Mouse (Mus musculus) kidney, adult 2 months (tissue): Measurements from ENCODE around the gene Cx3cr1. TPM values are rescaled to one million over a fixed set of nuclear protein-coding genes. Genes with fewer than 3 reads are reported as not detected.
A peak's percentile ranks its signal among the peaks of the same experiment; 100 is the strongest.

Source experiments
- DNase-seq: peaks from one replicate; pipeline ENCODE4 v3.0.0; 2021
- H3K27ac ChIP-seq: fragments of 200-500 bp; 2 replicates; pipeline ENCODE4 v1.5.1; 2012; ENCODE audit warnings: low read depth, low read length, control low read depth, inconsistent platforms; ENCODE audit not compliant: insufficient read depth
- H3K27me3 ChIP-seq: fragments of 200-500 bp; replicated peaks from 2 replicates; pipeline ENCODE4 v1.6.1; 2012; ENCODE audit warnings: mild to moderate bottlenecking, moderate library complexity, low read length, inconsistent platforms; ENCODE audit not compliant: control insufficient read depth, insufficient read depth
- H3K36me3 ChIP-seq: fragments of 200-500 bp; 2 replicates; pipeline ENCODE4 v1.6.1; 2012; ENCODE audit warnings: mild to moderate bottlenecking, moderate library complexity, low read length, inconsistent platforms; ENCODE audit not compliant: control insufficient read depth, insufficient read depth
- H3K4me1 ChIP-seq: fragments of 200-500 bp; 2 replicates; pipeline ENCODE4 v1.6.1; 2011; ENCODE audit warnings: low read length; ENCODE audit not compliant: control insufficient read depth, insufficient read depth
- H3K4me3 ChIP-seq: fragments of 200-500 bp; 2 replicates; pipeline ENCODE4 v1.5.1; 2011; ENCODE audit warnings: mild to moderate bottlenecking, low read depth, low read length, control low read depth; ENCODE audit not compliant: insufficient read depth
- CTCF ChIP-seq: fragments of 200-500 bp; conservative IDR thresholded peaks from 2 replicates; pipeline ENCODE4 v1.5.1; 2011; ENCODE audit warnings: low read depth, mild to moderate bottlenecking, control low read depth, low read length, moderate library complexity, mixed read lengths; ENCODE audit not compliant: insufficient read depth, insufficient read length
- POLR2A ChIP-seq: fragments of 200-500 bp; IDR thresholded peaks from one replicate; pipeline ENCODE4 v1.6.1; 2011; ENCODE audit warnings: low read depth, low read length, control low read depth
- WGBS: fragments of 180-500 bp; shearing (Covaris S2); methylation state at CpG from one replicate; pipeline ENCODE4 v1.1.7; 2018; 5-methylcytosine and 5-hydroxymethylcytosine counted together
- polyA plus RNA-seq: library from polyadenylated mRNA; depleted of rRNA; stranded (reverse); fragments of >200 nt; gene quantifications from 2 replicates; pipeline ENCODE4 v1.2.3, GENCODE M21; 2012; rRNA removed

Cx3cr1 gene
- polyA plus RNA-seq = 5.5 and 6.1 TPM in 2 replicates

DNA sequence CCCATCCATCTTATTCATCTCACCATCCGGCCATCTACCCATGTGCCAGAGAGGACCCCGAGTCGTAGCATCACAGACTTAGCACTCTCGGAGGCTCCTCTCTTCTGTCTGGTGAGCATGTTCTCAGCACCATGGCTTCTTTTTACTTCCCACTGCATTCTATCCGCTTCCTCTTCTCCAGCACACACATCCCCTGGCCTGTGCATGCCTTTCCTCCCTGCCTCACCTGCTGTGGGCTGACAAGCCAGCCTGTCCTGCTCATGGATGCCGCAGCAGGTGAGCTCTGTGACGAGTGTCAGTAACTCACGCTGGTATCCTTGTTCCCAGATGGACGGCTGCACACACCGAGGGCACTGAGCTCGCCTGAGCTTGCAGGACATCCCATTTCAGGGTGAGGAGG is at the start of gene Cx3cr1:
TSS of gene Cx3cr1 (minus strand) at position 101 of the 400 bp plus-strand sequence.
- no peaks in the 10 kb centered on the region for H3K36me3 ChIP-seq
- no peaks in the 10 kb centered on the region for H3K4me1 ChIP-seq
- no peak within 1 kb of the TSS for H3K27ac ChIP-seq
- no peaks in the 10 kb centered on the region for H3K27me3 ChIP-seq
- no peak for DNase-seq
- no peak for TF ChIP-seq CTCF
- TF ChIP-seq POLR2A = no peak
- no peak within 1 kb of the TSS for H3K4me3 ChIP-seq
- 84% methylated on average over 11 of the region's 11 CpGs for WGBS

- no peak for DNase-seq
- no peak overlapping the region for H3K27ac ChIP-seq
- no peak for TF ChIP-seq POLR2A
- TF ChIP-seq CTCF = no peak
- no peaks in the 10 kb centered on the region for H3K4me1 ChIP-seq
- WGBS = 79% methylated on average over 4 of the region's 4 CpGs
- no peaks in the 10 kb centered on the region for H3K36me3 ChIP-seq
- no peaks in the 10 kb centered on the region for H3K27me3 ChIP-seq
- no peak overlapping the region for H3K4me3 ChIP-seq
Measured at GRCm38 (mm10) chr9:120118212-120118611, 48.5 kb upstream of the Cx3cr1 start.

- Histone ChIP-seq H3K36me3 (no peaks in the 10 kb centered on the region), H3K4me1 (peaks cover 4% of the 10 kb centered on the region; the same call in 1 of the 2 replicates), H3K27ac (no peak overlapping the region), H3K4me3 (no peak overlapping the region), H3K27me3 (no peaks in the 10 kb centered on the region)
- TF ChIP-seq CTCF (no peak), POLR2A (no peak)
- peak; percentile 17 for DNase-seq
- 85% methylated on average over 8 of the region's 8 CpGs for WGBS
Measured at GRCm38 (mm10) chr9:120116184-120116624, 46.5 kb upstream of the Cx3cr1 start.

DNA sequence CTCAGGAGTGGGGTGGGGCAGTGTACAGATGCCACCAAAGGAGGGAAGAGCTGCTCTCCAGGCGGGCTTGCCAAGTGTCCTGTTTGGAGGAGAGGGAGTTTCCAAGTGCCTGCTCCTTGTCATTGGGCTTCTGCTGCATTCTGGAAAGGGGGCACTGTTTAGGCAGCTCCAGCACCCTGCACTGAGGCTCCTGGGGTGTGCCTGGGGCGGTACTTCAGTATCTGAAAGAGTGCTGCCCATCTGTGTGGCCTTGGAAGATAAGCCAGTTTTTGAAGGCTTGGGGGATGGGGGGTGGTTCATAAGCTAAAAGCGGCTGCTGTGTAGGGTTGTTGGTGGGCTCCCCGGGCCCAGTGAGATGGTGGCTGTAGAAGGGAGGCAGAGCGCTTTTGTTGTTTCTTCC is 45.9 kb upstream of the Cx3cr1 start:
- Histone ChIP-seq H3K27ac (no peak overlapping the region), H3K4me1 (peaks cover 7% of the 10 kb centered on the region; the same call in 1 of the 2 replicates), H3K36me3 (no peaks in the 10 kb centered on the region), H3K27me3 (no peaks in the 10 kb centered on the region), H3K4me3 (no peak overlapping the region)
- DNase-seq = no peak
- TF ChIP-seq CTCF (no peak), POLR2A (no peak)
- 87% methylated on average over 5 of the region's 5 CpGs for WGBS

DNA sequence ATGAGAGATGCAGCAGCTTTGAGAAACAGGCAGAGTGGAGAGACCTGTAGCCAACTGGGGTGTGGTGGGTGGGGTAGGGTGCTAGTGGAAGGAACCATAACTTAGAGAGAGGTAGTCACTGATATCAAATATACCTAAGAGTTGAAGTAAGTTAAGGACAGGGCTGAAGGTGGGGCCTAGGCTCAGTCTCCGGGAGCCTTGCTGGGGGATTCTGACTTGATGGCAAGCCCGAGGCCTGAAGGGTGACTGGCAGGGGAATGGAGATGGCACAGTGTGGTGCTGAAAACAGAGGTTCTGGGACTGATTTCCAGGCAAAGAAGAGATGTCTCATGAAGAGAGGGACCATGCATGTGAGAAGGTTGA is 45.1 kb upstream of the Cx3cr1 start:
- no peak for DNase-seq
- Histone ChIP-seq H3K27ac (no peak overlapping the region), H3K27me3 (no peaks in the 10 kb centered on the region), H3K4me3 (no peak overlapping the region), H3K36me3 (no peaks in the 10 kb centered on the region), H3K4me1 (peaks cover 7% of the 10 kb centered on the region; the same call in 1 of the 2 replicates)
- TF ChIP-seq POLR2A = no peak
- TF ChIP-seq CTCF = no peak
- 96% methylated on average over 2 of the region's 2 CpGs for WGBS

DNA sequence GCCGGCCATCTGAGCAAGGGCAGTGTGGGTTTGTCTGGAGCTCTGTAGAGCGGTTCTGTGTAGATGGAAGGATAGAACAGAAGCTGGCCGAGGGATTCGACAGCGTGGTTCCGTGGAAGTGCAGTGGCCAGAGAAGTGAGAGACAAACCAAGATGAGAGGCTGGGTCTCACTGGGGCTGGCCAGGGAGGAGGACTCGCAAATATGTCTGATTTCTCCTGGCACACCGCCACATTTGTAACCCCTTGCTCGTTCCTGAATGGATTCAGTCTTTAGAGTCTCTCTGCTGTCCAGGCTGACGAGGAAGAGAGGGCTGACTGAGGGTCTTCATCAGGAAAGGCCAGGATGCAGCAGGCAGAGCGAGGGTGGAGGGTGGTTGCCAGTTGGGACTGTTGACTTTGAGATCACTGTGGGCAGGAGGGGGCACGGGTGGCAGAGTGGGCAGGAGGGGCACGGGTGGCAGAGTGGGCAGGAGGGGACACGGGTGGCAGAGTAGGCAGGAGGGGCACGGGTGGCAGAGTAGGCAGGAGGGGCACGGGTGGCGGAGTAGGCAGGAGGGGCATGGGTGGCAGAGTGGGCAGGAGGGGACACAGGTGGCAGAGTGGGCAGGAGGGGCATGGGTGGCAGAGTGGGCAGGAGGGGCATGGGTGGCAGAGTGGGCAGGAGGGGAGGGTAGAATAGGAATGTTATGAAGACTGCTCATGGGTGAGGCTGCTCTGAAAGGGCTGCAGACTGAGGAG is 44.5 kb upstream of the Cx3cr1 start:
- TF ChIP-seq POLR2A = no peak
- TF ChIP-seq CTCF = no peak
- no peaks in the 10 kb centered on the region for H3K36me3 ChIP-seq
- H3K27me3 ChIP-seq = no peaks in the 10 kb centered on the region
- H3K4me1 ChIP-seq = peaks cover 7% of the 10 kb centered on the region; the same call in 1 of the 2 replicates
- H3K27ac ChIP-seq = no peak overlapping the region
- WGBS = 84% methylated on average over 17 of the region's 17 CpGs
- no peak for DNase-seq
- no peak overlapping the region for H3K4me3 ChIP-seq

- Histone ChIP-seq H3K4me3 (no peak overlapping the region), H3K36me3 (no peaks in the 10 kb centered on the region), H3K27ac (no peak overlapping the region), H3K27me3 (no peaks in the 10 kb centered on the region), H3K4me1 (peaks cover 7% of the 10 kb centered on the region; the same call in 1 of the 2 replicates)
- 66% methylated on average over 7 of the region's 7 CpGs for WGBS
- TF ChIP-seq POLR2A = no peak
- no peak for TF ChIP-seq CTCF
- peak; percentile 47 for DNase-seq
Measured at GRCm38 (mm10) chr9:120113456-120113855, 43.8 kb upstream of the Cx3cr1 start.

GRCm38 (mm10) chr9:120112472-120112871 is 42.8 kb upstream of the Cx3cr1 start:
- Histone ChIP-seq H3K27me3 (no peaks in the 10 kb centered on the region), H3K27ac (no peak overlapping the region), H3K4me1 (peaks cover 7% of the 10 kb centered on the region; the same call in 1 of the 2 replicates), H3K36me3 (no peaks in the 10 kb centered on the region), H3K4me3 (no peak overlapping the region)
- 95% methylated on average over 6 of the region's 6 CpGs for WGBS
- DNase-seq = no peak
- TF ChIP-seq CTCF = no peak
